Mouse (Mus musculus) frontal cortex, adult (tissue): ENCODE measurements at regions not wholly inside any gene's neighbourhood (a gene's known extent, or its start where the extent isn't known, plus 50 kb on each side); places are given as distances from the start of the nearest gene placed in this dataset.

Experiments
- ATAC-seq: cut with Nextera tagmentation; 2 replicates; pipeline ENCODE4 v1.9.2; 2017; ENCODE audit warnings: mild to moderate bottlenecking, moderate library complexity, mixed read lengths; ENCODE audit not compliant: low TSS enrichment

DNA sequence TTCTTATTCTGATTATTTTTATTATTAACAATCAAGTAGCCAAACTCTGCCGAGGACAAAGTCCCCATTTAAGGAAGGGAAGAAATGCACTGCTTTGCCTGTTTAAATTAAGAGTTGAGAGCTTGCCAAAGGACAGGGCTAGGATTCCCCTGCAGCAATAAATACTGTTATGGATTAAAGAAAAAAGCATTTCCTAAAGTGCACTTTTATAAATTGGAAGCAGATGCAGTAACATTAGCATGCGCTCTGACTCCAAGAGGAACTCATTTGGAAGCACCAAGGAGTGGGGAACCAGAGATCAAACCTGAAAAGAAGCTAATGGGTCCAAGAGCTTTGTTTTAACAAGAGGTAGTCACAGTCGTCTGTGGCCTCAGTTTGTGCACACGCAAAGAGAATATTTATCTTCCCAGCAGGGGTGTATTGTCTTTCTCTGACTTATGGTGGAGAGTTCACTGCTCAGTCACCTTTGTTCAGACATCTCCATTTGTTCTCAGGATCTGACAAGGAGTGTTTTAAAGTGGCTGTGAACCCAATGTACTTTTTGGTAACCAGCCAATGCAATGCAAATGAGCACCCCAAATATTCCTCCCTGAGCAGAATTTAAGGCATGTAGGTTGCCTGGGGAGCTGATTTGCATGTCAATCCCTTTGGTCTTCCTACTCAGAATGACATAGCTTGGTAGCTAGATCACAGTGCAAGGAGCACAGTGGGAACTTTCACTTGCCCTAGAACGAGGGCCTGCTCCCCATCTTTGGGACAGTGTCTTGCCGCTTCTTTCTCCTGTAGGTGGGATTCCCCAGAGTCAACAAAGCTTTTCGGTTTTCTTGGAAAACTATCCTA, 119.1 kb upstream of the Nbea start:
- no peak for ATAC-seq

GRCm38 (mm10) chr3:56300769-56301168, 117.3 kb upstream of the Nbea start:
- ATAC-seq: 0 out of 2 replicates have a peak, but pooled peaks have one; percentile 27

DNA sequence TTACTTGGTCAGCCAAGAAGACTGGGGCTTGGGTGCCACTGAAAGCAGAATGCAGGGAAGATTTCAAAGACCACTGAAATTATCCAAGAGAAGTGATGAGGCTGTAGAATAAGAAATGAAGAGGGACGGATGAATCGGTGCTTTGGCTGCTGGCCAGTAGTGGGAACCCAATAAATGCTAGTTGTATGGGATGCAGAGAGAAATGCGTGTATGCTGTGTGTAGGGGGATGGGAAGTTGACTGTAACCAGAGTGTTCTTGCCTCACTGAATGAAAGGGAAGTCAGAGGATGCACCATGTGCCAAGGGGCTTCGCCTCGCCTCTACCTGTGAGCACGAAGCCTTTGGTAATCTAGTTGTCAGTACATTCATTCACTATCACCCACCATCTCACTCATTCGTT, 112.1 kb upstream of the Nbea start:
- no peak for ATAC-seq

DNA sequence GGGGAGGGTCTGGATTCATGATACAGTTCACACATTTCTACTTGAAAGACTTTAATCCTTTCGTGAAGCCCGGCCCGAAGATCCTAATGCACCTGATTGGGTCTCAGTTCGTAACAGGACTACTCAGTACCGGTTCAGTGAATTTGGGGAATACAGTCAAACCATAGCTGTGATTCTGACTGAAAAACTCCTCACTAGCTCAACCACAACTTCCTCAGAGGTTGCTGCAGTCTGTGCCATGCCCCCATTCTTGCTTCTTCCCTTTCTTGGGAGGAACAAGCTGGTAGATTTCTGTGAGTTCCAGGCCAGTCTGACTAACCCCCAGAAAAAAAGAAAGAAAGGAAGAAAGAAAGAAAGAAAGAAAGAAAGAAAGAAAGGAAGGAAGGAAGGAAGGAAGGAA, 98.0 kb upstream of the Nbea start:
- no peak for ATAC-seq

DNA sequence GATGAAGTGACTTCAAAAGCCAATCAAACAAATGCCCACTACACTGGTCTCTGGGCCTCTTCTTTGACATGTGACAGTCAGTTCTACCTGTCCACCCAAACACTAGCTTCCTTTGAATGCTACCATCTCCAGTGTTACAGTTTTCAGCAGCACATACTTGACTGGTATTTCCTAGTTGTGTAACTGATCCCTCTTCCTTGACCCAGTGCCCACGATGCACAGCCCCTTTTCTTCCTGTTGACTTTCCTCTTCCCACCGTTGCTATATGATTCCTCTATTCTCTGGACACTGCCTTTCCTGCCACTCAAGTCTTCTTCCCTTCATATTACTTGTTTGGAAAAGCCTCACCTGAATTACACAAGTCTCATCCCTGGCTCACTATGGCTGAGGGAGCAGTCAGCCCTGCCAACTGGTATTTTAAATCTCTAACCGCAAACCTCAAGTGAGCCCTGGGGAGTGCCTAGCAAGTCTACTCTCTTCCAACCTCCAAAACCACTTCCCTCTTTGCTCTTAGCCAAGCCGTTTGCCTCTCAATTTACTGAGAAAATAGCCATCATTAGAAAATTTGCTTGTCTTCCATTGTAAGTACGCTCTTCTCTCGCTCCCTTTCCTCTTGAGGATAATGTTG, 96.9 kb upstream of the Nbea start:
- ATAC-seq: no peak

- ATAC-seq: no peak
Observed at GRCm38 (mm10) chr3:56272587-56272986, 89.1 kb upstream of the Nbea start.

DNA sequence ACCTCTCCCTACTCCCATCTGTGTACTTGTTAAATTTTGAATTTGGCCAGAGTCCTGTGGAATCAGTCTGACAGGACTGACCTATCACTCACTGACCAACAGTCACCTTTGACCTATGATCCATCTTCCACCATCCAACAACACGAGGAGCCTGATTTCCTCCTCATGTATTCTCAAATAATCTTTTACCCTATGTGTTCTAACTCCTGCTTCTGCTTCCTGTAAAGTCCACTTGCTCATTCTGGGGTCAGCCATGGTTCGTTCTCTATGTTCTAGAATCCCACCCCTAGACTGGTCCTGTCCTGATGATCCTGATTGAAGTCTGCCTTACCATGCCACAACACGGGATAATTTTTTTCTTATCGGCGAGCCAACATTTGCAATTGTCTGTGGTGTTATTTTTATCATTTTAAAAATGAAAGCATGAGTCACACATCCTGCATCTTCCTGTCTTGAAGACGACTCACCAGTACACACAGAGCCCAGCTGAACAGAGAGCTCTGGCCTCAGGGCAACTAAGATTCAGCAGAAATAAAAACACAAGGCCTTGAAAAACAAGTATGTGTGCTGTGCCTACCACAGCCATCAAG, 86.8 kb upstream of the Nbea start:
- peak; percentile 98 for ATAC-seq

DNA sequence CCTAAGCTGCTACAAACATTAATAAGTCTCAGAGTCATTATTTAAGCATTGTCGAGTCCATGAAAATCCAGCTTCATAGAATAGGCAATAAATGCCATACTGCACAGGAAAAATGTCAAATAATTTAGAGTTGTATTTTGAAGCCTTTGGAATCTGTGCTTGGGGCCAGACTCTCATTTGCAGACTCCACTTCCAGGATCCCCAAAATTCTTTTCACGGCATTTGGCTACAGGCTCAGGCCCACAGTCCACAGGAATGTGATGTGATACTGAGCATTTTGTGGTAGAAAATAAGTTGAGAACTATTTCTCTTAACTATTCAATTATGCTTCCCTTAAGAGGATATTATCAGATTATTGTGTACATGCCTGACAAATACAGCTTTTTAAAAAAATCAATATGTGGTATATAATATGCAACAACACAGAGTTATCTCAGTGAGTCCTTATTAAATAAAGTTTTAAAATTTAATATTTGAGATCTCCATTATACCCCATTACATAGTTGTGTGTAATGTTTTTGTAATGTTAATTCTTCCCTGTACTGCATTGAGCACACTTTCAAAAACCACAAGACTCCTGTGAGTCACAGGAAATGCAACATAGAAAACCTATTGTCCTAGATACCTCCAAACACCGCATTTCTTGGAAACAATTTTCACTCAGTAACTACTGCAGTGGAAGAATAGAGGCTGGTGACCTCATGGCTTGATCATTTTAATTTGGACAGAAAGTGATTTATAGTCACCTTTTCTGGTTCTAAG, 78.5 kb upstream of the Nbea start:
- ATAC-seq: no peak

DNA sequence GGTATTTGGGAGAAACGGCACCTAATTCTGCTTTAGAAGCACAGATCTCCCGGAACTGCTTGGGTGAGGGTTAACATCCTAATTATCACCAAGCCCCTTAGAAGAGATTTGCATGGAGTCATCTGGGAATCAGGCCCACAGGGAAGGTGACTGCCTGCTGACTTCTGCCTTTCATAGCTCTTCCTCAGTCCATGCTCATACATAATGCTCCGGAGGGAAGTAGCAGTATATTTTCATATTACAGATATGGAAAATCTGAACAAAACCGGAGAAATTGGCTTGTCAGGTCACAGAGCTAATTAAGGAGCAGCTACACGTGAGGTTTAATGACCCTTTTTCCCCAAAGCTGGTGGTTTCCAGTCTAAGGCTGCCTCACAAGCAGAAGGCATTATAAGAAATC, 72.8 kb upstream of the Nbea start:
- no peak for ATAC-seq

DNA sequence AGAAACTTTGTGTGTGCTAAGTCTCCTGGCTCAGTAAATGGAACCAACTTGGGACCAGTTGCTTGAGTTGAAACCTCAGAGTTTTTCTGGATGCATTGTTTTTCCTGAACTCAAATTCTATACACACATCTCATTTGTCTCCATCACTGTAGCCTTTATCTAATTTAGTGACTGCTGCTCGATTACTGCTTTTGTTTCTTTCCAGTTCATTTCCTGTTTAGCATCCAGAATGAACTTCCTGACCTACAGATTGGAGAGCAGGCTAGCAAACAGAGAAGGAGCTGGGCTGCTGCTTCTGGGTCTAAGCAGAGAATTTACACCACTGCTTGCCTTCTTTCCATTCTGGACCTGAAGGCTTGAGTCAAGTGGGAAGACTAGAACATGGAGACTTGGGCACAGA, 60.9 kb upstream of the Nbea start:
- no peak for ATAC-seq

GRCm38 (mm10) chr3:56238228-56238627, 54.7 kb upstream of the Nbea start:
- ATAC-seq: no peak

- ATAC-seq: no peak
Observed at GRCm38 (mm10) chr3:56236163-56236562, 52.7 kb upstream of the Nbea start.
